ENCODE assay signal across 25 mouse cellular contexts in genomic region chr9:77955511-77955910, GRCm38 (mm10). TPM values are rescaled to one million over a fixed set of nuclear protein-coding genes. Genes with fewer than 3 reads are reported as not detected.
DNase-seq lines count a peak whose midpoint lies in the region; ATAC-seq and TF ChIP-seq lines count a peak whose summit lies in the region.
"Had no signal": no experiment of that assay in that cellular context is flagged by ENCODE, and none has a peak within 500 bp of the region (broad histone marks: within the 10 kb centered on the region; RNA-seq: fewer than 3 reads in every experiment).

No protein-coding gene starts in this region.

- H3K27me3 ChIP-seq in hindbrain, embryonic 13.5 days, result no peaks in the 10 kb centered on the region
- H3K27me3 ChIP-seq: embryonic facial prominence, embryonic 12.5 days; forebrain, embryonic 12.5 days; limb, embryonic 13.5 days; lung, embryonic 15.5 days; megakaryocyte, embryonic 14.5 days; midbrain, embryonic 13.5 days had no signal

- ATAC-seq in hindbrain, embryonic 13.5 days (ENCODE audit: low FRiP score), result no peak
- ATAC-seq: hindbrain, postnatal 0 days; intestine, postnatal 0 days; midbrain, embryonic 13.5 days had no signal

- no peak for TF ChIP-seq CTCF in layer of hippocampus, adult 2 months (conservative IDR thresholded peaks at IDR 0.05)

- peaks cover 13% of the 10 kb centered on the region for H3K36me3 ChIP-seq in hindbrain, embryonic 13.5 days
- H3K36me3 ChIP-seq: lung, embryonic 15.5 days had no signal

- H3K9ac ChIP-seq in hindbrain, embryonic 13.5 days, result no peak overlapping the region
- H3K9ac ChIP-seq: embryonic facial prominence, embryonic 12.5 days; forebrain, embryonic 12.5 days; limb, embryonic 13.5 days; liver, embryonic 14.5 days; lung, embryonic 15.5 days; midbrain, embryonic 13.5 days had no signal

- no peak overlapping the region for H3K27ac ChIP-seq in layer of hippocampus, adult 2 months
- no peak overlapping the region for H3K27ac ChIP-seq in hindbrain, embryonic 13.5 days
- H3K27ac ChIP-seq: embryonic facial prominence, embryonic 12.5 days; forebrain, embryonic 12.5 days; hindbrain, embryonic 10.5 days; hindbrain, postnatal 0 days; limb, embryonic 13.5 days; liver, embryonic 14.5 days; midbrain, embryonic 13.5 days; stomach, postnatal 0 days had no signal

- WGBS in hindbrain, embryonic 13.5 days, result 92% methylated on average over 2 of the region's 2 CpGs

- peaks cover 24% of the 10 kb centered on the region for H3K4me1 ChIP-seq in hindbrain, embryonic 13.5 days (replicated peaks)

- no peaks in the 10 kb centered on the region for H3K9me3 ChIP-seq in hindbrain, embryonic 13.5 days
- H3K9me3 ChIP-seq: embryonic facial prominence, embryonic 12.5 days; forebrain, embryonic 12.5 days; hindbrain, embryonic 10.5 days; limb, embryonic 13.5 days; lung, embryonic 15.5 days; megakaryocyte, embryonic 14.5 days; midbrain, embryonic 13.5 days had no signal

- H3K4me3 ChIP-seq in layer of hippocampus, adult 2 months, result no peak overlapping the region
- no peak overlapping the region for H3K4me3 ChIP-seq in hindbrain, embryonic 13.5 days
- H3K4me3 ChIP-seq: embryonic facial prominence, embryonic 12.5 days; erythroblast, embryonic 14.5 days; forebrain, embryonic 12.5 days; hindbrain, embryonic 10.5 days; limb, embryonic 13.5 days; lung, embryonic 15.5 days; megakaryocyte, embryonic 14.5 days; midbrain, embryonic 13.5 days had no signal

- DNase-seq in adrenal gland, postnatal 14 days, result peak; percentile 73
- no peak for DNase-seq in adrenal gland, postnatal 4 days (ENCODE audit: low spot score in 2 of 2)
- DNase-seq in lung, postnatal 10 days, result peak; percentile 34
- DNase-seq in lung, postnatal 4 days, result no peak
- DNase-seq in NIH3T3 (ENCODE audit: low read depth), result peak; percentile 9
- peak; percentile 34 for DNase-seq in c-Kit-positive CD71-positive TER-119-positive erythroid progenitor cells, embryonic 14.5 days (ENCODE audit: low spot score)
- DNase-seq in layer of hippocampus, adult 2 months (ENCODE audit: low spot score in 2 of 2), result no peak
- DNase-seq: cerebellum, adult 11-12 months; cerebellum, postnatal 14 days; heart, adult 11 months; kidney, postnatal 25 days had no signal

- H3K4me2 ChIP-seq in hindbrain, embryonic 13.5 days, result no peak overlapping the region
- H3K4me2 ChIP-seq: embryonic facial prominence, embryonic 12.5 days; forebrain, embryonic 12.5 days; heart, embryonic 11.5 days; limb, embryonic 13.5 days; lung, embryonic 15.5 days; midbrain, embryonic 13.5 days had no signal

RNA-seq across cellular contexts. Expression of gene Elovl5, which starts 38.3 kb away (rescaled TPM):
- total RNA-seq in adrenal gland, postnatal 14 days (2021), result 285 and 347 TPM in 2 replicates
- 100 to 1,000 TPM; 226 to 250 TPM for total RNA-seq in adrenal gland, postnatal 4 days (2021)
- 10 to 100 TPM; 60.4 to 67.3 TPM for total RNA-seq in layer of hippocampus, adult 2 months (2021)
- polyA plus RNA-seq in hindbrain, embryonic 13.5 days (2015; fragmentation: Nextera tagmentation; extraction: Ambion mirVana), result 56.6 and 58.5 TPM in 2 replicates

Comparison
In these comparisons a context has a peak if more than half of its experiments do, and no peak if none do; other contexts are left out.
1. DNase-seq: peak in adrenal gland, postnatal 14 days (single experiment), lung, postnatal 10 days (single experiment), NIH3T3 (single experiment) and c-Kit-positive CD71-positive TER-119-positive erythroid progenitor cells, embryonic 14.5 days (single experiment); none in adrenal gland, postnatal 4 days (0 of 2), lung, postnatal 4 days (0 of 2) and layer of hippocampus, adult 2 months (0 of 2).